Mouse (Mus musculus) CD4-positive, CD25-positive, alpha-beta regulatory T cell, adult 9 weeks (primary cell): ENCODE results near the gene Olfr948. TPM values are rescaled to one million over a fixed set of nuclear protein-coding genes. Genes with fewer than 3 reads are reported as not detected.

Source experiments
- polyA plus RNA-seq: library from polyadenylated mRNA; unstranded; fragments of 100-300 nt; shearing (Covaris generic); gene quantifications from one replicate; pipeline ENCODE4 v1.2.1, GENCODE M21; 2017

Olfr948 gene
- polyA plus RNA-seq, result not detected

GRCm38 (mm10) chr9:39325945-39326344 lies at the start of gene Olfr948:
Gene Olfr948, minus strand, starts transcription at chr9:39326045.

GRCm38 (mm10) chr9:39276718-39277117 lies 49.1 kb downstream of the Olfr948 start, which contains the start of gene Olfr945:
Gene Olfr945, minus strand, starts transcription at chr9:39276818.

Other genes starting within 250 kb of the Olfr948 start
- gene Olfr938, start 247.2 kb downstream of the Olfr948 start, polyA plus RNA-seq, result not detected
- not detected for gene Olfr27, start 197.9 kb downstream of the Olfr948 start, polyA plus RNA-seq
- not detected for gene Olfr943, start 159.7 kb downstream of the Olfr948 start, polyA plus RNA-seq
- not detected for gene Olfr944, start 124.1 kb downstream of the Olfr948 start, polyA plus RNA-seq
- not detected for gene Olfr1537, start 76.1 kb downstream of the Olfr948 start, polyA plus RNA-seq
- gene Olfr945, start 49.2 kb downstream of the Olfr948 start, polyA plus RNA-seq, result not detected
- not detected for gene Olfr951, start 61.4 kb upstream of the Olfr948 start, polyA plus RNA-seq
- not detected for gene Olfr952, start 101.1 kb upstream of the Olfr948 start, polyA plus RNA-seq
- not detected for gene Olfr954, start 130.7 kb upstream of the Olfr948 start, polyA plus RNA-seq
- not detected for gene Olfr955, start 145.9 kb upstream of the Olfr948 start, polyA plus RNA-seq
- gene Olfr44, start 167.9 kb upstream of the Olfr948 start, polyA plus RNA-seq, result not detected
- not detected for gene Olfr957, start 189.8 kb upstream of the Olfr948 start, polyA plus RNA-seq
- gene Olfr958, start 228.0 kb upstream of the Olfr948 start, polyA plus RNA-seq, result not detected
- gene Olfr959, start 249.5 kb upstream of the Olfr948 start, polyA plus RNA-seq, result not detected